ENCODE assay signal across 19 mouse cellular contexts in the genomic region with DNA sequence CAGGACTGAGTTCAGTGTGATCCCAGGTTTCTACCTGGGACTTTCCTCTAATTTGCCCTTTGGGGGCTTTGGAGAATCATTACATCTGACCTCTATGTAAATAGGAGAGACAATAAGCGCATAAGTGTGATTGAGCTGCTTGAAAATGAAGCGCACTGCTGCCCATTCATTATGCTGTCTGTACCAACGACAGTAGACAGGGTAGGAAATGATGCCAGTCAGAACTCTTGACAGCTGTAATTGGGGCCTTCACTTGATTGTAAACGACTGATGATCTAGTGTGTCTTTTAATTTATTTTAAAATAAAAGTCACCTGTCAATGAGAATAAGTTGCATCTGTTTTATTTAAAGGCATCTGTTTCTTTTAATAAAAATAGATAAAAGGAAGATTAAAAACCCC.
"Had no signal": no experiment of that assay in that cellular context is flagged by ENCODE, and none has a peak within 500 bp of the region (broad histone marks: within the 10 kb centered on the region; RNA-seq: fewer than 3 reads in every experiment).

No protein-coding gene starts in this region.

- H3K4me2 ChIP-seq: lung, embryonic 14.5 days; midbrain, embryonic 12.5 days; neural tube, embryonic 13.5 days; neural tube, embryonic 15.5 days had no signal

- H3K9me3 ChIP-seq: midbrain, embryonic 10.5 days; midbrain, embryonic 12.5 days; neural tube, embryonic 13.5 days; neural tube, embryonic 15.5 days had no signal

- H3K36me3 ChIP-seq: midbrain, embryonic 10.5 days; midbrain, embryonic 12.5 days; neural tube, embryonic 13.5 days; neural tube, embryonic 15.5 days had no signal

- H3K9ac ChIP-seq: lung, embryonic 14.5 days; midbrain, embryonic 12.5 days; neural tube, embryonic 13.5 days; neural tube, embryonic 15.5 days had no signal

- H3K27me3 ChIP-seq: midbrain, embryonic 12.5 days; neural tube, embryonic 13.5 days; neural tube, embryonic 15.5 days had no signal

- H3K27ac ChIP-seq: midbrain, embryonic 10.5 days; midbrain, embryonic 12.5 days; neural tube, embryonic 13.5 days; neural tube, embryonic 15.5 days had no signal

- H3K4me3 ChIP-seq: midbrain, embryonic 10.5 days; midbrain, embryonic 12.5 days; myocyte; neural tube, embryonic 13.5 days; neural tube, embryonic 15.5 days had no signal

- H3K4me1 ChIP-seq: midbrain, embryonic 10.5 days; midbrain, embryonic 12.5 days; neural tube, embryonic 13.5 days; neural tube, embryonic 15.5 days had no signal

- DNase-seq: lung, adult 18-20 months; lung, embryonic 14.5 days; lung, postnatal 10 days; lung, postnatal 4 days; midbrain, embryonic 14.5 days; retina, postnatal 1 day; right cerebral cortex, adult 18-20 months; right cerebral cortex, postnatal 25 days; right cerebral cortex, postnatal 4 days; spleen, adult 18-20 months; thymus, adult 18-20 months; thymus, postnatal 14 days; thymus, postnatal 36 days had no signal

- ATAC-seq: midbrain, embryonic 16.5 days had no signal
